Mouse (Mus musculus): Measurements from ENCODE around the gene C77080. TPM values are rescaled to one million over a fixed set of nuclear protein-coding genes. Genes with fewer than 3 reads are reported as not detected.

The C77080 gene
- polyA plus RNA-seq, 1 experiment from 2014 or later: 0.47 TPM

GRCm38 (mm10) chr4:129206792-129207191, 54.4 kb downstream of the C77080 start:
- H3K27me3 ChIP-seq: no peaks in the 10 kb centered on the region

GRCm38 (mm10) chr4:129204655-129205054, 56.5 kb downstream of the C77080 start:
- 84% methylated on average over 10 of the region's 10 CpGs for WGBS (ENCODE audit: insufficient replicate concordance)
- peaks cover 97% of the 10 kb centered on the region for H3K36me3 ChIP-seq

More at GRCm38 (mm10) chr4:129206792-129207191, 54.4 kb downstream of the C77080 start:
- H3K36me3 ChIP-seq: peaks cover 97% of the 10 kb centered on the region
- H3K4me2 ChIP-seq: no peak overlapping the region
- H3K27ac ChIP-seq: no peak overlapping the region
- 0 out of 2 replicates have a peak, but pooled peaks have one; percentile 18 for ATAC-seq (ENCODE audit: low read depth)
- H3K9me3 ChIP-seq (replicated peaks): no peaks in the 10 kb centered on the region
- DNase-seq: no peak
- 74% methylated on average over 8 of the region's 8 CpGs for WGBS (ENCODE audit: insufficient replicate concordance)
- H3K9ac ChIP-seq: no peak overlapping the region
- no peaks in the 10 kb centered on the region for H3K4me1 ChIP-seq (replicated peaks)
- no peak overlapping the region for H3K4me3 ChIP-seq (replicated peaks)

GRCm38 (mm10) chr4:129197514-129197913, 63.7 kb downstream of the C77080 start:
- H3K4me1 ChIP-seq (replicated peaks): peaks cover 15% of the 10 kb centered on the region
- peaks cover 87% of the 10 kb centered on the region for H3K36me3 ChIP-seq
- no peaks in the 10 kb centered on the region for H3K27me3 ChIP-seq
- 91% methylated on average over 6 of the region's 6 CpGs for WGBS (ENCODE audit: insufficient replicate concordance)
- no peak overlapping the region for H3K9ac ChIP-seq
- H3K9me3 ChIP-seq (replicated peaks): no peaks in the 10 kb centered on the region
- ATAC-seq (ENCODE audit: low read depth): no peak
- H3K4me2 ChIP-seq: no peak overlapping the region
- no peak overlapping the region for H3K27ac ChIP-seq
- no peak overlapping the region for H3K4me3 ChIP-seq (replicated peaks)
- no peak for DNase-seq

More at GRCm38 (mm10) chr4:129204655-129205054, 56.5 kb downstream of the C77080 start:
- no peak for DNase-seq
- Histone ChIP-seq H3K27ac (no peak overlapping the region), H3K9ac (no peak overlapping the region), H3K4me3 (replicated peaks) (no peak overlapping the region), H3K4me2 (no peak overlapping the region), H3K9me3 (replicated peaks) (no peaks in the 10 kb centered on the region), H3K4me1 (replicated peaks) (no peaks in the 10 kb centered on the region), H3K27me3 (no peaks in the 10 kb centered on the region)
- ATAC-seq (ENCODE audit: low read depth): no peak

- WGBS (ENCODE audit: insufficient replicate concordance): 92% methylated on average over 1 of the region's 1 CpGs
- Histone ChIP-seq H3K9ac (no peak overlapping the region), H3K9me3 (replicated peaks) (no peaks in the 10 kb centered on the region), H3K27ac (no peak overlapping the region), H3K4me1 (replicated peaks) (peaks cover 36% of the 10 kb centered on the region), H3K36me3 (peaks cover 68% of the 10 kb centered on the region), H3K27me3 (no peaks in the 10 kb centered on the region), H3K4me2 (no peak overlapping the region), H3K4me3 (replicated peaks) (no peak overlapping the region)
- ATAC-seq (ENCODE audit: low read depth): no peak
- DNase-seq: no peak
Observed at GRCm38 (mm10) chr4:129194280-129194679, 66.9 kb downstream of the C77080 start.

GRCm38 (mm10) chr4:129191691-129192090, 69.5 kb downstream of the C77080 start:
- Histone ChIP-seq H3K27me3 (no peaks in the 10 kb centered on the region), H3K4me2 (peak overlapping the region; percentile 91), H3K4me1 (replicated peaks) (peaks cover 46% of the 10 kb centered on the region), H3K36me3 (peaks cover 47% of the 10 kb centered on the region), H3K4me3 (replicated peaks) (peak overlapping the region; percentile 74), H3K9me3 (replicated peaks) (no peaks in the 10 kb centered on the region), H3K27ac (peak overlapping the region; percentile 87), H3K9ac (peak overlapping the region; percentile 86)
- ATAC-seq (ENCODE audit: low read depth) (no peak), DNase-seq (no peak)
- 66% methylated on average over 5 of the region's 5 CpGs for WGBS (ENCODE audit: insufficient replicate concordance)

- Histone ChIP-seq H3K36me3 (peaks cover 37% of the 10 kb centered on the region), H3K9me3 (replicated peaks) (no peaks in the 10 kb centered on the region), H3K27ac (peak overlapping the region; percentile 87), H3K4me1 (replicated peaks) (peaks cover 46% of the 10 kb centered on the region), H3K9ac (peak overlapping the region; percentile 86), H3K4me2 (peak overlapping the region; percentile 91), H3K27me3 (no peaks in the 10 kb centered on the region), H3K4me3 (replicated peaks) (peak overlapping the region; percentile 74)
- WGBS (ENCODE audit: insufficient replicate concordance): 2% methylated on average over 12 of the region's 12 CpGs
- DNase-seq (no peak), ATAC-seq (ENCODE audit: low read depth) (no peak)
Observed at GRCm38 (mm10) chr4:129190538-129190937, 70.7 kb downstream of the C77080 start.

- H3K4me2 ChIP-seq: peak within 1 kb of the TSS; percentile 91
- DNase-seq: peak; percentile 95
- H3K4me1 ChIP-seq (replicated peaks): peaks cover 46% of the 10 kb centered on the region
- H3K9me3 ChIP-seq (replicated peaks): no peaks in the 10 kb centered on the region
- peak within 1 kb of the TSS; percentile 88 for H3K27ac ChIP-seq
- peak within 1 kb of the TSS; percentile 88 for H3K9ac ChIP-seq
- H3K4me3 ChIP-seq (replicated peaks): peak within 1 kb of the TSS; percentile 74
- no peaks in the 10 kb centered on the region for H3K27me3 ChIP-seq
- peak; percentile 85 for ATAC-seq (ENCODE audit: low read depth)
- H3K36me3 ChIP-seq: peaks cover 29% of the 10 kb centered on the region
- WGBS (ENCODE audit: insufficient replicate concordance): under 1% methylated on average over 51 of the region's 58 CpGs
Observed at GRCm38 (mm10) chr4:129189542-129190519, 71.4 kb downstream of the C77080 start, which contains the start of the genes S100pbp and Yars. Gene S100pbp (minus strand): TSS chr4:129189727. Gene Yars (plus strand): TSS chr4:129189760.

GRCm38 (mm10) chr4:129188803-129189541, 72.2 kb downstream of the C77080 start:
- Histone ChIP-seq H3K27me3 (no peaks in the 10 kb centered on the region), H3K4me3 (replicated peaks) (peak overlapping the region; percentile 74), H3K9ac (peak overlapping the region; percentile 88), H3K4me1 (replicated peaks) (peaks cover 41% of the 10 kb centered on the region), H3K36me3 (peaks cover 21% of the 10 kb centered on the region), H3K4me2 (peak overlapping the region; percentile 91), H3K9me3 (replicated peaks) (no peaks in the 10 kb centered on the region), H3K27ac (peak overlapping the region; percentile 88)
- DNase-seq: peak; percentile 48
- peak; percentile 43 for ATAC-seq (ENCODE audit: low read depth)
- under 1% methylated on average over 64 of the region's 74 CpGs for WGBS (ENCODE audit: insufficient replicate concordance)

- peak overlapping the region; percentile 88 for H3K9ac ChIP-seq
- no peaks in the 10 kb centered on the region for H3K27me3 ChIP-seq
- H3K27ac ChIP-seq: peak overlapping the region; percentile 88
- peak overlapping the region; percentile 74 for H3K4me3 ChIP-seq (replicated peaks)
- no peaks in the 10 kb centered on the region for H3K9me3 ChIP-seq (replicated peaks)
- ATAC-seq (ENCODE audit: low read depth): no peak
- 41% methylated on average over 5 of the region's 5 CpGs for WGBS (ENCODE audit: insufficient replicate concordance)
- peaks cover 14% of the 10 kb centered on the region for H3K36me3 ChIP-seq
- H3K4me1 ChIP-seq (replicated peaks): peaks cover 35% of the 10 kb centered on the region
- no peak for DNase-seq
- H3K4me2 ChIP-seq: peak overlapping the region; percentile 91
Observed at GRCm38 (mm10) chr4:129188041-129188659, 73.1 kb downstream of the C77080 start.

GRCm38 (mm10) chr4:129179560-129179959, 81.6 kb downstream of the C77080 start:
- 54% methylated on average over 1 of the region's 1 CpGs for WGBS (ENCODE audit: insufficient replicate concordance)
- H3K36me3 ChIP-seq: peaks cover 39% of the 10 kb centered on the region
- no peak for ATAC-seq (ENCODE audit: low read depth)
- no peaks in the 10 kb centered on the region for H3K27me3 ChIP-seq
- H3K27ac ChIP-seq: no peak overlapping the region
- H3K4me1 ChIP-seq (replicated peaks): 0 out of 2 replicates have a peak, but pooled peaks cover 4% of the 10 kb centered on the region
- no peak for DNase-seq
- no peaks in the 10 kb centered on the region for H3K9me3 ChIP-seq (replicated peaks)
- no peak overlapping the region for H3K4me2 ChIP-seq
- no peak overlapping the region for H3K9ac ChIP-seq
- no peak overlapping the region for H3K4me3 ChIP-seq (replicated peaks)
